Mouse (Mus musculus) gastrocnemius, postnatal 10 days (tissue): Measurements from ENCODE around the gene Msantd1. TPM values are rescaled to one million over a fixed set of nuclear protein-coding genes. Genes with fewer than 3 reads are reported as not detected.

Source experiments
- total RNA-seq, 2 experiments: library from RNA; stranded (reverse); gene quantifications; 2 replicates each; pipeline ENCODE4 v1.2.3; 2021

Msantd1 gene
- total RNA-seq, 2 experiments from 2014 or later: 0.14 to 0.97 TPM

Other genes starting within 250 kb of the Msantd1 start
- gene Nop14, start 247.9 kb upstream of the Msantd1 start, total RNA-seq: 10 to 100 TPM; 11.0 to 14.4 TPM
- 1 to 10 TPM; 1.4 to 1.5 TPM for gene Grk4, start 247.6 kb upstream of the Msantd1 start, total RNA-seq
- gene Htt, start 146.3 kb upstream of the Msantd1 start, total RNA-seq: 10 to 100 TPM in 1 of 2 experiments, 1 to 10 TPM in 1; 9.9 to 14.1 TPM
- gene Rgs12, start 41.4 kb downstream of the Msantd1 start, total RNA-seq: 10 to 100 TPM; 13.7 to 16.6 TPM
- gene Hgfac, start 133.5 kb downstream of the Msantd1 start, total RNA-seq: 1 to 10 TPM in 1 of 2 experiments, under 1 TPM in 1; 0.40 to 1.1 TPM
- 10 to 100 TPM; 25.8 to 30.4 TPM for gene Dok7, start 148.8 kb downstream of the Msantd1 start, total RNA-seq
- gene Lrpap1, start 197.8 kb downstream of the Msantd1 start, total RNA-seq: 10 to 100 TPM; 37.2 to 42.7 TPM